Comparison of ENCODE assay signal across 11 mouse cellular contexts in genomic region chr15:81080405-81080804, GRCm38 (mm10).
"Had no signal": no experiment of that assay in that cellular context is flagged by ENCODE, and none has a peak within 500 bp of the region (broad histone marks: within the 10 kb centered on the region; RNA-seq: fewer than 3 reads in every experiment).

No protein-coding gene starts in this region.

- DNase-seq: kidney, adult 9 months; kidney, postnatal 25 days; layer of hippocampus, adult 9-11 months; liver; lung, adult 18-20 months; lung, postnatal 10 days; lung, postnatal 36 days; midbrain, embryonic 14.5 days; right cerebral cortex, postnatal 14 days; right cerebral cortex, postnatal 4 days; thymus, postnatal 36 days had no signal
